Mouse (Mus musculus) retina, embryonic 14.5 days (tissue): ENCODE measurements around the gene Gimap1.

Experiments used
- DNase-seq: peaks from one replicate; pipeline ENCODE4 v3.0.0-alpha.2; 2015; ENCODE audit warnings: low spot score

Gimap1 gene

DNA sequence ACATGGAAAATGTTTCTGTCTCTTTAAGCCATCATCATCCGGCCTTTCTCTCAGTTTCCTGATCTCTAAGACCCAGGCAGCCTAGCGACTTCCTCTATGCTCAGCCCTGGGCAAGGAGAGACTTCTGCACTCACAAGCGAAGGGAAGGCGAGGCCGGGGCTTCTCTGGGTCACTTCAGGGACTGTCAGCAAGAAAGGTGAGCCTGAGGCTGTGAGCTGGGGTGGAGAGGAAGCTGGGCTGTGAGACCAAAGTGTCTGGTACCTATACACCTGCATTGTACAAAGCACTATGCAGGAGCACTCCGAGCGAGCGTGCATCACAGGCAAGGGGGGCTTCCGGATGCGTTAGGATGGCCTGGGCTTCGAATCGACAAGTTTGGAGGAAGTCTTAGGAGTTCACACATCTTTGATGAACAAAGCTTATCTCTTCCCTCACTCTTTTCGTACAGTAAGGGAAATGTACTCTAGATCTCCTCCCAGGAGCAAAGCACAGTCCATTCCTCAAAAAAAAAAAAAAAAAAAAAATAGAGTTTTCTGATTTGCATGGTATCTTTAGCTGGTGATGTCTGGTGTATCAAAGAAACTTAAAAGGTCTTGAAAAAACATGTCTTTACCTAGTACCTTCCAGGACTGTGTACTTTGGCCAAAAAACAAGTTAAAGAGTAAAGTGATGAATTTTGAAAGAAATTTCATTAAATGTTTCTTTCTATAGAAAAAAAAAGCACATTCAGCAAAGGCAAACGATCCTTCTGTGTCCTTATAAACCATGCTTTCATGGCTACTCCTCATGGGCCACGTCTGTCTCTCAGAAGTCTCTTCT is at the start of gene Gimap1:
TSS of gene Gimap1 (plus strand) at position 94 of the 819 bp plus-strand sequence.
- DNase-seq = no peak

DNA sequence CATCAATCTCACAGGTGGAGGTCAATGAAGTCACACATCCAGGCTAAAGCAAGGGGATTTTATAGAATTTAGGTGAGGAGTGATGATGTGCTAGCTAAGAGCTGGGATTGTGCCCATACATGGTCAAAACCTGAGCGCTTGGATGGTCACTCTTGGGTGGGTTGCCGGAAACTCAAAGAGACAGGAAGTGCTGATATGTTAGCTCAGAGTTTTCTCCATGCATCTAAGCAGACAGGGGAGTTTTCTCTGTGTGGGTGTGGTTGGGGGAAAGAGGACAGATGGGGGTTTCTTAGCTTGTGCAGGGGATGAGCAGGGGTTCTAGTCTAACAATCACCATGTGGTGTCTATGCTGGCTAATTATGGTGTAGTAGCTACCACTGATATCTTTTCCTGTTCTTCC is 49.5 kb upstream of the Gimap1 start:
- no peak for DNase-seq

DNA sequence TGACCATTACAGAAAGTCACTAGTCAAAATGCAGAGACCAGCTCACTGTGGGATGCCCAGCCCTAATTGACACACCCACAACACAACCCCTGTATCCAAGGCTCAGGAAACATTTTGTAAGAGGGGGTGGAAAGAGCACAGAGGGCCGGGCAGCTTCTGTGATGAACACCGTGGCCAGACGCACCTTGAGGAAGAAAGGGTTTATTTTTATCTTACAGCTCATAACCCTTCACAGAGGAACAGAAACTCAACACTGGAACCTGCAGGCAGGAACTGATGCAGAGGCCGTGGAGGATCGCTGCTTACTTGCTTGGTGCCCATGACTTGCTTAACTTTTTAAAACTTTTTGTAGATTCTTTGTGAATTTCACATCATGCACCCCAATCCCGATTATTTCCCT is 45.9 kb upstream of the Gimap1 start:
- DNase-seq = no peak

DNA sequence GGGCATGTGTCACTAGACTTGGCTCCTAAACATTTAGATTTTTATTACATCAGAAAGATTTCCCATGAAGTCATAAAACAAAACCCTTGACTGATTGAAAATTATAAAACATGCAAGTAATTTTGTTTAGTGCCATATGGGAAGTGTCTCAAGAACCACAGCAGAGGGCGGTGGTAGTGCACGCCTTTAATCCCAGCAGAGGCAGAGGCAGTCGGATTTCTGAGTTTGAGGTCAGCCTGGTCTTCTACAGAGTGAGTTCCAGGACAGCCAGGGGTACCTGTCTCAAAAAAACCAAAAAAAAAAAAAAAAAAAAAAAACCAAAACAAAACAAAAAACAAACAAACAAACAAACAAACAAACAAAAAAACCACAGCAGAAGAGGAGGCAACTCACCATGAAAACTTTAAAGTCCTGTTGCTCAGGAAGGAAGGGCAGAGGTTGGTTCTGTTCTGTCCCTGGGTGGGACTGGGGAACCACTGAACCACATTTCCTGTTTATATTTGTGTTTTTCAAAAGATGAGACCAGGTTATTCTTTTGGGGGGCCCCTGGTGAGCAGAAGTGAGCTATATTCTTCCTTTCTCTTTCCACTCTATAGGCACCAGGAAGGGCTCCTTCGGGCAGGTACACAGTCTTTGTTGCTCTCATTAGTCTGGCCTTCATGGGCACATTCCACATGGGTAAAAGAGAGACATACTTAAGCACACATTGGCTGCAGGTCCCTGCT is 41.9 kb upstream of the Gimap1 start:
- DNase-seq = no peak

DNA sequence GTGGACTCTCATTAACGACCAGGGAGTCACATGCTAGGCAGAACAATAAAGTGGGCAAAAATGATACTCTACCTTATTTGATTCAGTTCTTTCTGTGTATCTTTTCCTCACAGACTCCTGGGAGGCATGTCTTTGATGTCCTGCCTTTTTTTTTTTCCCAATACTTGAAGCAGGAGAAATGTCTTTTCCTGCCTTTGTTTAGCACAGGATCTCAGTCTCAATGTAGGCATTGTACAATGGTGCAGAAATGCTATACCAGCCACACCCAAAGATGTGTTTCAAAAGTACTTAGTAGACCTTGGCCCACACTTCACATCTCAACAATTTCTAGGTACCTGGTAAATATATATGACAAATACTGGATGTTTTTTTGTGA is 41.3 kb upstream of the Gimap1 start:
- DNase-seq = no peak

DNA sequence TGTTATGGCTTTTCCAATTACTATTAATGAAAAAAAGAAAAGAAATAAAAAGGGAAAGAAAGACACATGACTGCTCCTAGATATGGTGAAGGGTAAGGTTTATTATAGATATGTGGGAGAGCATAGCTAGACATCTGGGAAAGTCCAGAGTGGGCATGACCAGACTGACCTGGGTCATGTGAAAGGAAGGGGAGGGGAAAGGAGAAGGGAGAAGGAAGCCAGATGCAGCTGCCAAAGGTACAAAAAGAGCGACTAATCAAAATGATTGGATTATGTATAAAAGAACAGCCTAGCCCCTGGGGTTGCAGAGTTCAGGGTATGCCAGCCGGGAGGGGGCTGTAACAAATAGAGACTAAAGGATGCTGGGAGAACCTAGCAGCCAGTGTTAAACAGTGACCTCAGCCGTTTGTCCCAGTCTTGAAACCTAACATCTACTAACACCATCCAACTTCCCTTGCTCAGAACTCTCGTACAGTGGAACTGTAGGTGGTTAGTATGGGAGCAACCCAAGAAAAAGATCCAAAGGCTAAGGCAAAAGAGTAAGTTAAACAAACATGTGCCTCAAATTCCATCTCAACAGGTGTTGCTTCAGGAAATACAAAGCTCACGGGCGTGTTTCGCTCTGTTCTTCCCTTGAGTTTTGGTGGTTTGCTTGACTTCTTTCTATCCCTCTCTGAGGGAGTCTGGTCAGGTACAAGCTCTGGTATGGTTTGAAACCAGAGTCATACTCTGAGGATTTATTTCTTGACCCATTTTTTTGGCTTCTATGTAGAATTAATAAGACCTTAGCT is 40.6 kb upstream of the Gimap1 start:
- DNase-seq = no peak

DNA sequence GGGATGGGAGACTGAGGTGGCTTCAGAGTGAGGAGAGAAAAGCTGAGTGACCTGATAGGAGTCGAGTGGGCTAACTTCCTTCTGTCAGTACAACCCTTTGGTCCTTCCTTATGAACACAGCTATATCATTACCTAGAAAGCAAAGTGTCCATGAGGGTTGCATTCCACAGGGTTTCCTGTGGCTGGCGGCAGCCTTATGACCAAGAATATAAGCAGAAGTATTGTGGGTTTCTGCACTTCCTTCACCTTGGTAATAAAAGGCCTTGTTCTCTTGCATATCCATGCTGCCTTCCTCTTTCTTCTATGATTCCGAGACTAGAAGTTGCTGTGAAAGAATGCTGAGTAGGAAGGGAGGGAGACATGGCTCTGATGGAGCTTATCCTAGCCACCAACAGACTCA is 40.0 kb upstream of the Gimap1 start:
- no peak for DNase-seq

DNA sequence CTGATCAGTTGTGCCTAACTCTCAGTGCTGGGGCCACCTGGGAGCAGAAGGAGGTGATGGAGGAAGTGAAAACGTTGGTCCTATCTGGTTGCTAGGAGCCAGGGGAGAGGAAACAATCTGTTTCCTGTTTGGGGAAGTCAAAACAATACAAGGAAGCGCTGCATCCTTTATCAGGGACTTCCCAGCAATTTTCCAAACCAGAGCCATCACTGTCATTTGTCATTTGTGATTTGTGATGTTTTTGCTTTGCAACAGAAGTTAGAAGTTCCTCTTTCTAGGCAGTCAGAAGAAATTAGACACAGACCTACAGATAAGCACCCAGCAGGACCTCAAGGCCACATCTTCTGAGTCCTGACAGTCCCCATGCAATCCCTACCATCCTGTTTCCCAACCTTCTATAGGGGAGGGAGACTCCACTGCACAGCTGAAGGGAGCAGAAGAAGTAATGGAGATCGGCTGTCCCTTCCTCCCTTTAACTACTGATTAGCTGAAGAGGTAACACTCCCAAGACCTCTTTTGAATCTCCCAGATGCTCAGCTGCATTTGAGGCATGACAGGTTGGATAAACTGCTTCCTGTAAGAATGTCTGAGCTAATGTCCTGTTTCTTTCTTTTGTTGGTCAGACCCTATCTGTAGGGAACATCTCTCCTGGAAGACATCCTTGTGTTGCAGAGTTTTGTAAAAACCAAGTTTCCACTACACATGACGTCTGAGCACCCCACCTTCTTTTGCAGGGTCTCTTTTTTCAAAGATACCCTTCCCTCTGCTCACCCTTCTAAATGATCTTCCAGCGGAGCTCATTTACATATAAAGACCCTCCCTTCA is 38.4 kb upstream of the Gimap1 start:
- no peak for DNase-seq

DNA sequence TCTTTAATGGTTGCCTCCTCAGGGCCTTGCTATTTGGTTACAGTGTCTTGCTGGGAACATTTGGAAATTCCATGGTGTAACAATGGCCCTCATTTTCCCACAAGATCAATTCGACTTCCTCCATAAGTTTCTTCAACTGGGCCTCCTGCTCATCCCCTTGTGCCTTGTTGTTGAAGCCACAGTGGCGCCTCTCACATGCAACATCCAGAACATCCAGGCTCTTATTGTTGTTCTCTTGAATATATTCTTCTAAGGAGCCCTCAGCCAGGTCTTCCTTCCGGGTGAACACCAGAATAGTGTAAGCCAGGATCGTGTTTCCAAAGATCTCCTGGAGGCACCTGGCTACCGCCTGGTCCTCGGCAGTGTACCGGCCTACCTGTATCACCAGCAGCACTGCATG is 36.7 kb upstream of the Gimap1 start:
- no peak for DNase-seq

DNA sequence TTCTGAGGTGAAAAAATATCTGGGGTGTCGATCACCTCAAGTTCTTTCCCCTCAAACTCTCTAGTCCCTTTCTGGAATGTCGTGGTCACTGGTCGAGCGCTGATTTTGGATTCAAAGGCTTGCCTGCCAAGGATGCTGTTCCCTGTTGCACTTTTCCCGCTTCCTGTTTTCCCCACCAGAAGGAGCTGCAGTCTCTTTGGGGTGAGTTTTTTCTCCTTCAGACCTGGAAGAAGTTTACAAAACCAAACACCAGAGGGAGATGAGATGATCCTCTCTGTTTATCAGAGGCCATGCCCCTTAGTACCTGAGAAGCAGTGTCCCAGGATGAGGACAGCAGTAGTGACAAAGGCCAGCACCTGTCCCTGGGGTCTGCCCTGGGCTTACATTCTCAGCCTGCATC is 36.3 kb upstream of the Gimap1 start:
- DNase-seq = no peak

DNA sequence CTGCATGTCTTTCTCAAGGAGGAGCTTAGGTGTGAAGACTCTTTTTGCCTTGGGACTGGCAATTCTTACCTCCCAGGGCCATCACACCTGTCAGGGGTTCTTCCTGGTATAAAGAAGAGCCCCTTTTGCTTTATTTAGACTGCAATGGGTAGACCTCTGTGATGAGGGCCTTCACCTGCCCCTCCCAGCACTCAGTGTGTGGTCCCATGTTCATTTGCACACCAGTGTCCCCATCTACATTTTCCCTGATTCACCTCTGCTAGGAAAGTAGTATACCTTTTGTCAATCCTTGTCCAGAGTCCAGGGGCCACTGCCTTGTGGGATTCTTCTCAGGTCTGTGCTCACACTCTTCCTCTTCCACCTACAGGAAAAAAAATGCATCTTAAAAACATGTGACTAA is 34.7 kb upstream of the Gimap1 start:
- DNase-seq = no peak

DNA sequence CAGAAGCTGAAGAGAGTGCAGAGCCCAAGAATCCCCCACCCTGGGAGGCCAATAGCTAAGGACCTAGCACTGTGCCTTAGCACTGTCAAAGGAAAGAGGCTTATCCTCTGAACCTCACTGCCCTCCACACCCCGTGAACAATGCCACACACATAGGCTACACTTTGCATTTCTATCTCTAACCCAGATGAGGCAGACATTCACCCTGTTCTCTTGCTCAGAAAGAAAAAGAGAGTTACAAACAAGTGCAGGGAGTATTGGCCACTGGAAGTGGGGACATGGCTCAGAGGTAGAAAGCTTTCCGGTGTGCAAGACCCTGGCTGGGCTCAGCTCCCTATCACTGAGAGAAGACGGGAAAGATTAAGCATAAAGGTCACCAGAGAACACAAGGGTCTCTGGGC is 32.7 kb upstream of the Gimap1 start:
- DNase-seq = no peak

DNA sequence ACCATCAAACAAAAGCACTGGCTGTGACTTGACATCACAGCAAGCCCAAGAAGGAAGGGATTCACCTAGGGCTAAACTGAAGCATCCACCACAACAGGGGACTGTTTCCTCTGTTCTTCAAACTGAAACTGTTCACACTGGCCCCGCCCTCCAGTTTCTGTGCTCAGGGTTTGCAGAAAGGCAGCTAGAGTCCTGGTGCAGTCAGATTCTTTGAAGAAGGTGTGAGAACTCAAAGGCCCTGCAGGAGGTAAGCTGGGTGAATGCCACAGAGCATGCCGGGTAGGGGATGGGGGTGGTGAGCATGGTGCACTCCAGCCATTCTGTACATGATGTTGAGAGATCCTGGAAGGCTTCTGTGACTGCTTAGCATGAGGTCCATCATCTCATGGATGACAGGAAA is 20.4 kb upstream of the Gimap1 start, which contains the start of the genes Gm28053 and Gimap7:
TSS of gene Gm28053 (plus strand) at position 153 of the 400 bp plus-strand sequence.
TSS of gene Gimap7 (plus strand) at position 167 of the 400 bp plus-strand sequence.
- DNase-seq = no peak

DNA sequence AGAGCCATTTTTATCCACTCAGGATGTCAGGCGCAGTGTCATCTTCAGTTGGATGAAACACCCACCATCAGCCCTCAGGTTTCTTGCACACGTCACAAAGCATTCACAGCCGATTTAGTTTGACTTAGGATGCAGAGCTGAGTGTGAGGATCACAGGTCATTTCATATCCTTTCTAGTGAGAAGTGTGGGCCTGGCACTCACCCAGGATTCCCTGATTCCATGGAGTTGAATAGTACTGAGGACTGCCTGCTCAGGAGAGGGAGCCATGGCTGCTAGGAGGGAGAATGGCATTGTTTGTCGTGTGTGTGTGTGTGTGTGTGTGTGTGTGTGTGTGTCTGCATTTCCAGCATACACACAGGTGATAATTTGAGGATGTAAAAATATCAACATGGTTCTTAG is 18.5 kb upstream of the Gimap1 start:
- DNase-seq = no peak

DNA sequence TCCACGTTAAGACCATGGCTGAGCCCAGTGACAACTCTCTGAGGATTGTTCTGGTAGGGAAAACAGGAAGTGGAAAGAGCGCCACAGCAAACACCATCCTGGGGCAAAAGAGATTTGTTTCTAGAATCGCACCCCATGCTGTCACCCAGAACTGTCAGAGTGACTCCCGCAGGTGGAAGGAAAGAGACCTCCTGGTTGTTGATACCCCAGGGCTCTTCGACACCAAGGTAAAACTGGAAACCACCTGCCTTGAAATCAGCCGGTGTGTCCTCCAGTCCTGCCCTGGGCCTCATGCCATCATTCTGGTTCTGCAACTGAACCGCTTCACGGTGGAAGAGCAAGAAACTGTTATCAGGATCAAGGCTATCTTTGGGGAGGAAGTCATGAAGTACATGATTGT is 15.4 kb upstream of the Gimap1 start:
- DNase-seq = no peak

DNA sequence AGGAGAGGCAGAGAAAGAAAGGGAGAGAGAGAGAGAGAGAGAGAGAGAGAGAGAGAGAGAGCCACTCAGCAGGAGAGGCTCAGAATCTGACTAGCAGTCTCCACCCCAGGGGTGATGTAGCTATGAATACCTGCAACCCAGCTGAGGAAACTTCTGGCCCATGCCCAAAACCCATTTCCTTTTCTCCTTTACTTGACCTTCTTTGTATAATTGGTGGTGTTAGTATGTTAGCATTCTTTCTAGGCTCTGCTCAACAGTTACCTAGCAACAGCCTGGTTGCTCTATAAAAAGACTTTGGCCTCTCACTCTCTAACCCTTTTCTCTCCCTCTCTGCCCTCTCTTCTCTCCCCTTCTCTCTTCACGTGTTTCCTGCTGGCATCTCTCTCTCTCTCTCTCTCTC is 13.4 kb upstream of the Gimap1 start:
- DNase-seq = no peak

DNA sequence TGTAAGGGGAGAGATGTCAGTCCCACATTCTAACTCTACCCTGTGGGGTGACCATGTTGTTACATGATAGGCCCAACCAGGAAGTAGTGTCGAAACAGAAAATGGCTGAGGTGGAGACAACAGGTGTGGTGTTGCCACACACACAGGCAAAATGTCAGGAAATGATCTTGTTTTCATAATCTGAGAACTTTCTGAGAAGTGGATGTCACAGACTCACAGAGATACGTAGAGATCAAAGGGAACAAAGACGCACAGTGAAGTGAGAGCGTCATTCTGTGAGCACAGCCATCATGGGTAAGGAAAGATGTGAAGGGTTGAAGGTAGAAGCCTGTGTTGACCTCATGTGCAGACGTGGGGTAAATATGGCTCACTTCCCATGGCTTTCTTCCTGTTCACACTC is 11.1 kb upstream of the Gimap1 start:
- DNase-seq = no peak

DNA sequence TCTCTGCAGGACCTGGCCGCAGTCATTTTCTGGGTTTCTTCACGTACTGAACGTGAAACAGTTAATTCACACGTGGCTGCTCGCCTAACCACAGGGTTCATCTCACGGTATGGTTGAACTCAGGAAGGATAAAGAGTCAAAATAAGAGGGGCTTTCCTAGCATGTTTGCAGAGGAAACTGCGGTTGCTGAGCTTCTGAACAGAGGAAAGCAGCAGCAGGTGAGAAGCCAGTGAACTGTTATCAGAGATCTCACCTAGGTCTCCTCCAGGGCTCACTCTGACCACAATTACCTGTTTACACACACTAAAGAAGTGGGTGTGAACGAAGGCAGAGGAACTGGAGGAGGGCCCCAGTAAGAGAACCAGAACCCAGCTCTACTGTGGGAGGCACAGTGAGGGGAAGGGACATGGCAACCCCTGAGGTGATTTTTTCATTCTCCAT is 6.0 kb upstream of the Gimap1 start:
- no peak for DNase-seq

DNA sequence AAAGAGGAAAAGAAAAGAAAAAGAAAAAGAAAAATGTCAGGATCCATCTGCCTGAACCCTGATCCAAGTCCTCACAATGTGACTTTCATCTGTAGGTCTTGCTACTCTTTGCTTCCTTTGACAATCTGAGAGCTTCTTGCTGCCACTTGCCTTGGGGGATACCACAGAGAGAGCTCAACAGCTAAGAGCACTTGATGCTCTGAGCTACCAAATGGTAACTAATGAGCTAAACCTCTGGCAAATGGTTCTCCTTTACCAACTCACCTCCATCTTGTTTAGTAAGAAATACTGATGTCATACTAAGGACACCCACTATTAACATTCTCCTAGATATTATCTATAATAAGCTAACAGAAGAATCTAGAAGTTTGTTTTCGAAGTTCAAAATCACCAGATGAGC is 5.2 kb upstream of the Gimap1 start:
- no peak for DNase-seq

DNA sequence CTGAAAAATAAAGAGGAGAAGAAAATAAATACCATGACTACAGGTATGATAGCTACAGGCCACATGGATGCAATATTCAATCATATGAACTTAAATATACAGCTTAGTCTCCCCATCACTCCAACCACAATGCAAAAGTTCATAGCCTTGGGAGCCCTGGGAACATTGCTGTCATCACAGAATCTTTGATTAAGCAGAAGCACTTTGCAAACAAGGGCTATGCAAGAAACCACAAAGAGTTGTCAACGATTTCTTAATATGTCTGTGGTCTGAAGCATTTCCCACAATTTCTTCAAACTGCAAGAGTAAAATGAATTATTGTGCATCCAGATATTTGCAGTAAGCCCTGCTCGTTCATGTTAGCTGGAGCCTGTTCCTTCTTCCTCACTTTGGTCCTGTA is 1.8 kb upstream of the Gimap1 start:
- no peak for DNase-seq

DNA sequence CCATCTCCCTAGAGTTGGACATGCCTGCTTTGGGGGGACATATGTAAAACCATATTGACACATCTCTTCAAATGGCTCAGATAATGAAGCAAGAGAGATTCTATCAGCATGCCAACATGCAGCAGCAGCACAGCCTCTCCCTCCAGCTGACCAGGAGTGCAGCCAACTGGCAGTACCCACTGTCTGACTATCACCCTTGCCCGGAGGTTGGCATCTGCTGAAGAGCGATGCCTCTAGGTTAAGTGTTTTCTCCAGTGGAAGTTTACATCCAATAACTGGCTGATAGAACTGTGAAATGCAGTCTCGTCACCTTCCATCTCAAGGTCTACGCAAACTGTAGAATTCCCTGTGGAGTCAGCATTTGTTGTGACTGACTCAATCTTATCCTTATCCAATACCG is 1.2 kb upstream of the Gimap1 start:
- DNase-seq = no peak

DNA sequence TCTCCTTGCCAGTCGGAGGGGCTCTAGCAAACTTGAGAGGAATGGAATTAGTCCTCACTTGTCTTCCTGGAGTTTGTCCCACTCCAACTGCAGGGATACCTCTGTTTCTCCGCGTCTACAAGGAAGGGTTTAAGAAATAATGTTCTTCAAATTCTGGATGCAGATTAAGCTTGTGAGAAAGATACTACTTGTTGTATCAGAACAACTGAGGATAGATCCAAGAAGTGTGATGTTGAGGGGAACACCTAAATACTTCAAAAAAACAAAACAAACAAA is 864 bp downstream of the Gimap1 start:
- no peak for DNase-seq
